ENCODE assay signal across 33 mouse cellular contexts in genomic region chr16:21533503-21533902, GRCm38 (mm10).
DNase-seq lines count a peak whose midpoint lies in the region; ATAC-seq and TF ChIP-seq lines count a peak whose summit lies in the region.
"Had no signal": no experiment of that assay in that cellular context is flagged by ENCODE, and none has a peak within 500 bp of the region (broad histone marks: within the 10 kb centered on the region; RNA-seq: fewer than 3 reads in every experiment).

No protein-coding gene starts in this region.

- H3K27ac ChIP-seq in liver, embryonic 14.5 days: no peak overlapping the region
- no peak overlapping the region for H3K27ac ChIP-seq in limb, embryonic 10.5 days
- H3K27ac ChIP-seq: embryonic facial prominence, embryonic 12.5 days; heart, embryonic 10.5 days; heart, embryonic 15.5 days; hindbrain, embryonic 12.5 days; hindbrain, postnatal 0 days; intestine, embryonic 15.5 days; limb, embryonic 13.5 days; macrophage had no signal

- H3K4me1 ChIP-seq in liver, embryonic 14.5 days (replicated peaks; ENCODE audit: control insufficient read depth in 2 of 2, insufficient read depth in 2 of 2, low read length in 1 of 2): peaks cover 0 to 8% of the 10 kb centered on the region in 2 experiments; a peak in 2 of 4 replicates
- H3K4me1 ChIP-seq in limb, embryonic 10.5 days: no peaks in the 10 kb centered on the region
- H3K4me1 ChIP-seq: embryonic facial prominence, embryonic 12.5 days; hindbrain, embryonic 12.5 days had no signal

- H3K27me3 ChIP-seq in liver, embryonic 14.5 days (ENCODE audit: control insufficient read depth, insufficient read depth, low read length): no peaks in the 10 kb centered on the region
- no peaks in the 10 kb centered on the region for H3K27me3 ChIP-seq in limb, embryonic 10.5 days (ENCODE audit: low read depth, poor library complexity, severe bottlenecking)
- H3K27me3 ChIP-seq: embryonic facial prominence, embryonic 12.5 days; heart, embryonic 15.5 days; hindbrain, embryonic 12.5 days; intestine, embryonic 15.5 days; limb, embryonic 13.5 days had no signal

- H3K36me3 ChIP-seq in liver, embryonic 14.5 days (replicated peaks; ENCODE audit: control insufficient read depth, insufficient read depth, low read depth): no peaks in the 10 kb centered on the region
- no peaks in the 10 kb centered on the region for H3K36me3 ChIP-seq in limb, embryonic 10.5 days
- H3K36me3 ChIP-seq: embryonic facial prominence, embryonic 12.5 days; heart, embryonic 15.5 days; intestine, embryonic 15.5 days had no signal

- no peak overlapping the region for H3K4me2 ChIP-seq in liver, embryonic 14.5 days (ENCODE audit: low read depth)
- H3K4me2 ChIP-seq: embryonic facial prominence, embryonic 12.5 days; heart, embryonic 15.5 days; hindbrain, embryonic 12.5 days; intestine, embryonic 15.5 days; limb, embryonic 13.5 days; midbrain, embryonic 11.5 days had no signal

- H3K9ac ChIP-seq in liver, embryonic 14.5 days (replicated peaks): no peak overlapping the region
- H3K9ac ChIP-seq: embryonic facial prominence, embryonic 12.5 days; forebrain, postnatal 0 days; heart, embryonic 15.5 days; hindbrain, embryonic 12.5 days; intestine, embryonic 15.5 days; limb, embryonic 13.5 days had no signal

- H3K9me3 ChIP-seq in liver, embryonic 14.5 days (ENCODE audit: control insufficient read depth, low read length): no peaks in the 10 kb centered on the region
- H3K9me3 ChIP-seq in limb, embryonic 10.5 days (replicated peaks): no peaks in the 10 kb centered on the region
- H3K9me3 ChIP-seq: embryonic facial prominence, embryonic 12.5 days; heart, embryonic 10.5 days; heart, embryonic 15.5 days; hindbrain, embryonic 12.5 days; intestine, embryonic 15.5 days; limb, embryonic 13.5 days had no signal

- TF ChIP-seq EP300 in liver, embryonic 14.5 days (IDR thresholded peaks at IDR 0.05; ENCODE audit: low read depth): peak; percentile 49

- peak; percentile 24 for DNase-seq in brain, adult 2 months (ENCODE audit: low read depth, low spot score)
- DNase-seq in liver, embryonic 14.5 days (ENCODE audit: low read depth in 3 of 3, low spot score in 3 of 3): peak in 2 of 3 experiments; percentile 15 to 24
- DNase-seq in Muller cell, postnatal 12 days (ENCODE audit: inconsistent ontology term): no peak
- no peak for DNase-seq in limb, embryonic 10.5 days (ENCODE audit: low spot score)
- DNase-seq: adrenal gland, adult 2 months; cerebellum, adult 11-12 months; cerebellum, adult 9-11 months; embryo, embryonic 11 days; forebrain, postnatal 0 days; gastrocnemius, postnatal 14 days; heart, postnatal 36 days; kidney, adult 8-10 months; kidney, postnatal 14 days; layer of hippocampus, adult 9-11 months; lung, adult 2 months; lung, postnatal 10 days; right cerebral cortex, postnatal 25 days; thymus, postnatal 36 days had no signal

- H3K4me3 ChIP-seq in liver, embryonic 14.5 days (ENCODE audit: insufficient read depth in 1 of 2, low read depth in 2 of 2, low read length in 2 of 2): no peak overlapping the region
- no peak overlapping the region for H3K4me3 ChIP-seq in limb, embryonic 10.5 days
- H3K4me3 ChIP-seq: embryonic facial prominence, embryonic 12.5 days; heart, embryonic 10.5 days; heart, embryonic 15.5 days; hindbrain, embryonic 12.5 days; intestine, embryonic 15.5 days; limb, embryonic 13.5 days had no signal

- peak; percentile 59; the same call in 1 of the 2 replicates for ATAC-seq in erythroid progenitor cell, adult 5-6 weeks (replicated peaks; ENCODE audit: low FRiP score, poor library complexity, severe bottlenecking)
- peak; percentile 81 for ATAC-seq in liver, embryonic 14.5 days (ENCODE audit: insufficient read depth)
- peak; percentile 89 for ATAC-seq in megakaryocyte-erythroid progenitor cell, adult 5-6 weeks (replicated peaks; ENCODE audit: low FRiP score, low TSS enrichment, poor library complexity, severe bottlenecking)
- ATAC-seq in megakaryocyte, adult 5-6 weeks (ENCODE audit: poor library complexity, severe bottlenecking): no peak
- ATAC-seq: activated CD4-positive, CD25-positive, alpha-beta regulatory T cell, adult 4 months; CD4-positive, CD25-positive, alpha-beta regulatory T cell, adult 4 months; forebrain, postnatal 0 days; hindbrain, postnatal 0 days; intestine, embryonic 15.5 days; midbrain, embryonic 16.5 days had no signal

- WGBS in liver, embryonic 14.5 days (ENCODE audit: insufficient replicate concordance): 50% methylated on average over 4 of the region's 4 CpGs
- 88% methylated on average over 4 of the region's 4 CpGs for WGBS in limb, embryonic 10.5 days

- TF ChIP-seq CTCF in liver, embryonic 14.5 days (IDR thresholded peaks at IDR 0.05; ENCODE audit: low read depth): no peak

Comparison
In these comparisons a context has a peak if more than half of its experiments do, and no peak if none do; other contexts are left out.
1. DNase-seq: peak in brain, adult 2 months (single experiment) and liver, embryonic 14.5 days (2 of 3); none in Muller cell, postnatal 12 days (single experiment) and limb, embryonic 10.5 days (single experiment).